Mouse (Mus musculus): Measurements from ENCODE around the gene Gm9857.

DNA sequence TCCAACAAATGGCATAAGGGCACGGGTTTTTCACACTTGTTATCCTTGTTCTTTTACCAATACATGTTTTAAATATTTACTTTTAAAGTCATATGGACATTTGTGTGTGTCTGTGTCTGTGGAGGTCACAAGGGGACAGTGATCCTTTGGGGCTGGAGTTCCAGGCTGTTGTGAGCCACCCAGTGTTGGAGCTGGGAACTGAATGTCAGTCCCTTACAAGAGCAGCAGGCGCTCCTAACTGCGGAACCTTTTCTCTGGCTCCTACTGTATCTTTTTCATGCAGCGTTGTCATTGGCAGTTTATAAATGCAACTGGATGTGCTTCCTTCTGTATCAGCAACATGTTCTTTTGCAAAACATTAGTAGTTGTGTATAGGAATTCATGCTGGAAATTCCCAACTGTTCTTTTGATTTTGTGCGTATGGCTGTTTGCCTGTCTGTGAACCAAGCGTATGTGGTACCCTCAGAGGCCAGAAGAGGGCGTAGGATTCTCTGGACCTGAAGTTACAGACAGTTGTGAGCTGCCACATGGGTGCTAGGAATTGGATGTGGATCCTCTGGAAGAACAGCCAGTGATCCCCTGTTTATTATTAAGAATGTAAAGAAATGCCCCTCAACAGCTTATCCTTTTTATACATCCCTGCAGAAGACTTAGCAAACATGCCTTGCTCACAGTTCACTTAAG lies 24.3 kb upstream of the Gm9857 start:
- TF ChIP-seq CTCF (IDR thresholded peaks at IDR 0.05; ENCODE audit: low read depth, low read length) (no peak), TAL1 (conservative IDR thresholded peaks at IDR 0.05; ENCODE audit: low read depth, low read length) (no peak)
